In the genomic region with DNA sequence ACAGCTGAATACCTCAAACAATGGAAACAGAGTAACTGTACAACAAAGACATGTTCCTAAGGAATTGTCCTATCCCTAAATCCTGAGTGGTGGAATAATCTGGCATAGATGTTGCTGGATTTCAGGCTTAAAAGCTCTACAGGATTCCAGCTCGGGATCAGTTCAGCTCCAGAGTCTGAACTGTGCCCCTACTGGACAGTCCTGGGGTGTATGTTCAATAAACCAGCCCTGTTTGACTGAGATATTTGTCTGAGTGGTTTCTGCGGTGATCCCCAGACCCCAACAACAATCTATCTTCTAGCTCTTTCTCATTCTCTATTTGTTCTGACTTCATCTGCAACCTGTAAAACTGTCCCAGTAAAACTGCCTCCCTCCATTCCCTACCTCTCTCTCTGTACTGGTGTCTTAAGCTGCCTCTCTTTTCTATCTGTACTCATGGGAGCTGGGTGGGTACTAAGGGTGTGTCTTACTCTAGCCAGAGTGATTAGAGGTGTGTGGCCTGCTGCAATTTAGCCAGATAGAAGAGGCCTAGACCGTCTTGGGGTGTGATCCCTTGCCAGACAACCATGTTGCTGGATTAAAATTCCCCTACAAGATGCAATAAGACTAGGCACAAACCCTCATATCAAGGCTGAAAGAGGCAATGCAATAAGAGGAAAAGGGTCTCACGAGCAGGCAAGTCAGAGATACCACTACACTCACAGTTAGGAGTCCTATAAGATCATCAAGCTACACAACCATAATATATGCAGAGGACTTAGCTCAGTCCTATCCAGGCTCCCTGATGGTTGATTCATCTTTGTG, we compare ENCODE assay signal across 21 mouse cellular contexts. TPM values are rescaled to one million over a fixed set of nuclear protein-coding genes. Genes with fewer than 3 reads are reported as not detected.
A peak's percentile ranks its signal among the peaks of the same experiment; 100 is the strongest.
DNase-seq lines count a peak whose midpoint lies in the region; ATAC-seq and TF ChIP-seq lines count a peak whose summit lies in the region.
"Had no signal": no experiment of that assay in that cellular context is flagged by ENCODE, and none has a peak within 500 bp of the region (broad histone marks: within the 10 kb centered on the region; RNA-seq: fewer than 3 reads in every experiment).

No protein-coding gene starts in this region.

- peak; percentile 55; the same call in 1 of the 2 replicates for ATAC-seq in heart, embryonic 12.5 days (ENCODE audit: insufficient number of reproducible peaks, low FRiP score)
- ATAC-seq in liver, postnatal 0 days: peak; percentile 73
- ATAC-seq: activated CD4-positive, CD25-positive, alpha-beta regulatory T cell, adult 4 months; forebrain, embryonic 15.5 days; Patski had no signal

- H3K9ac ChIP-seq in heart, embryonic 12.5 days: no peak overlapping the region
- no peak overlapping the region for H3K9ac ChIP-seq in liver, postnatal 0 days (replicated peaks)
- H3K9ac ChIP-seq: forebrain, embryonic 15.5 days; hindbrain, embryonic 12.5 days; kidney, embryonic 15.5 days had no signal

- no peak for DNase-seq in heart, adult 11 months
- peak; percentile 67 for DNase-seq in c-Kit-positive CD71-positive TER-119-positive erythroid progenitor cells, embryonic 14.5 days (ENCODE audit: low spot score)
- DNase-seq in liver: peak; percentile 70
- no peak for DNase-seq in liver, postnatal 0 days
- DNase-seq in kidney, adult 11 months: no peak
- DNase-seq in gastrocnemius, postnatal 10 days: no peak
- no peak for DNase-seq in gastrocnemius, adult 18-20 months (ENCODE audit: low spot score)
- DNase-seq: adrenal gland, postnatal 14 days; cerebellum, adult 11-12 months; heart, postnatal 14 days; kidney, postnatal 4 days; lung, adult 2 months; thymus, adult 18-20 months; thymus, postnatal 4 days had no signal

- no peak overlapping the region for H3K27ac ChIP-seq in heart, embryonic 12.5 days (ENCODE audit: poor library complexity, severe bottlenecking)
- peak overlapping the region; percentile 11; the same call in 1 of the 2 replicates for H3K27ac ChIP-seq in liver, postnatal 0 days (ENCODE audit: low read depth)
- H3K27ac ChIP-seq: forebrain, embryonic 15.5 days; hindbrain, embryonic 12.5 days; kidney, embryonic 15.5 days had no signal

- peaks cover 13% of the 10 kb centered on the region for H3K9me3 ChIP-seq in heart, embryonic 12.5 days (replicated peaks)
- H3K9me3 ChIP-seq in liver, postnatal 0 days (ENCODE audit: low read length): peaks cover 3% of the 10 kb centered on the region; the same call in 1 of the 2 replicates

- H3K4me3 ChIP-seq in heart, embryonic 12.5 days: no peak overlapping the region
- H3K4me3 ChIP-seq in liver, postnatal 0 days (ENCODE audit: low read depth, low read length): no peak overlapping the region
- H3K4me3 ChIP-seq: forebrain, embryonic 15.5 days; hindbrain, embryonic 12.5 days; kidney, embryonic 15.5 days had no signal

- no peak overlapping the region for H3K4me2 ChIP-seq in heart, embryonic 12.5 days
- peak overlapping the region; percentile 33 for H3K4me2 ChIP-seq in liver, postnatal 0 days (ENCODE audit: low read depth, low read length)
- H3K4me2 ChIP-seq: forebrain, embryonic 15.5 days; heart, embryonic 11.5 days; hindbrain, embryonic 12.5 days; kidney, embryonic 15.5 days had no signal

- no peak for TF ChIP-seq EP300 in liver, postnatal 0 days (IDR thresholded peaks at IDR 0.05; ENCODE audit: low read depth)

- H3K27me3 ChIP-seq in heart, embryonic 12.5 days (replicated peaks): no peaks in the 10 kb centered on the region
- H3K27me3 ChIP-seq in liver, postnatal 0 days (ENCODE audit: insufficient read depth, low read length): no peaks in the 10 kb centered on the region
- H3K27me3 ChIP-seq: forebrain, embryonic 15.5 days; hindbrain, embryonic 12.5 days; kidney, embryonic 15.5 days; Patski had no signal

- 0 out of 2 replicates have a peak, but pooled peaks have one; percentile 2 for TF ChIP-seq CTCF in liver, postnatal 0 days (IDR thresholded peaks at IDR 0.05; ENCODE audit: low read depth)

- WGBS in heart, embryonic 12.5 days: 88% methylated on average over 4 of the region's 4 CpGs
- 80% methylated on average over 4 of the region's 4 CpGs for WGBS in liver, postnatal 0 days (ENCODE audit: insufficient replicate concordance)

- H3K36me3 ChIP-seq in heart, embryonic 12.5 days: peaks cover 33% of the 10 kb centered on the region
- no peaks in the 10 kb centered on the region; the same call in 1 of the 2 replicates for H3K36me3 ChIP-seq in liver, postnatal 0 days (replicated peaks; ENCODE audit: insufficient read depth, low read length)

- no peaks in the 10 kb centered on the region for H3K4me1 ChIP-seq in heart, embryonic 12.5 days (replicated peaks)
- H3K4me1 ChIP-seq in liver, postnatal 0 days (ENCODE audit: insufficient read depth): 0 out of 2 replicates have a peak, but pooled peaks cover 3% of the 10 kb centered on the region
- H3K4me1 ChIP-seq: forebrain, embryonic 15.5 days; hindbrain, embryonic 12.5 days; kidney, embryonic 15.5 days had no signal

RNA-seq across cellular contexts. Expression of a gene that starts 10.1 kb away (rescaled TPM):
- polyA plus RNA-seq in heart, embryonic 12.5 days (2016; fragmentation: Nextera tagmentation; extraction: Ambion mirVana): 42.4 and 44.2 TPM in 2 replicates
- polyA plus RNA-seq in liver, postnatal 0 days (2015; fragmentation: Nextera tagmentation; extraction: Ambion mirVana): 10.1 and 10.3 TPM in 2 replicates
- 10 to 100 TPM; 28.7 to 31.7 TPM for total RNA-seq in gastrocnemius, postnatal 10 days (2021)
- total RNA-seq in gastrocnemius, adult 18-20 months (2021): 10 to 100 TPM; 35.3 to 38.1 TPM

Comparison
In these comparisons a context has a peak if more than half of its experiments do, and no peak if none do; other contexts are left out.
1. DNase-seq: peak in c-Kit-positive CD71-positive TER-119-positive erythroid progenitor cells, embryonic 14.5 days (single experiment) and liver (single experiment); none in heart, adult 11 months (single experiment), liver, postnatal 0 days (single experiment), kidney, adult 11 months (single experiment), gastrocnemius, postnatal 10 days (single experiment) and gastrocnemius, adult 18-20 months (single experiment).